Mouse (Mus musculus): Measurements from ENCODE around the gene Itprip.

DNA sequence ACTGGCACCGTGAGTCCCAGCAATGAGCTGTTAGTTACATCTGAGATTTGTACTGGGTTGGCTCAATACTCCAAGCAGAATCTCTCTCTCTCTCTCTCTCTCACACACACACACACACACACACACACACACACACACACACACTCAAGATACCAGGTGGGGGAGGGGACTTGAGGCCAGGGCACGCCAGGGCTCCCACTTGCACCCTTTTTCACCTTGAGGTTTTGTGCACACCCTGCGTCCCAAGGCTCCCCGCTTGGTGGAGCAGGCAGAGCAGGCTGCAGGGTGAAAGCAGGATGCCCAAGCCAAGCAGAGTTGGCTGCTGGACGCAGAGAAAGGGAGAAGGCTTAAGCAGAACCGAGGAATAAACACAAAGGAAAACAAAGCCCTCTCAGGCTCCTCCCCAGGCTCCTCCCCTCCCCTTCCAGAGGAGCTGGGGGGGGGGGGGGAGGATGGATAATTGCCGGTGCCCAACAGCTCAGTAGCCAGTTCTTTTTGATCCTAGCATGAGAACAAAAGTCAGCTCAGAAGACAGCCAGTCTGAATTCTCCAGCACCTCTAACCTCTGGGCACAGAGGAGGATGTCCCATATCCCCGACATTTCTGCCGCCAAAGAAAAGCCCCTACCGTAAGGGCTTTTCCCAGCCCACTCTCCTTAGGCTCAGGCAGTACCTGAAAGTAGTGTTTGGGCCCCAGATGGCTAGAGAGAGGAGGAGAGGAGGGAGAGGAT lies 9.5 kb downstream of the Itprip start:
- TF ChIP-seq CTCF (conservative IDR thresholded peaks at IDR 0.05; ENCODE audit: insufficient read depth, insufficient read length, low read depth, low read length) (no peak), POLR2A (IDR thresholded peaks at IDR 0.05; ENCODE audit: low read depth, low read length) (no peak)
